In the genomic region with DNA sequence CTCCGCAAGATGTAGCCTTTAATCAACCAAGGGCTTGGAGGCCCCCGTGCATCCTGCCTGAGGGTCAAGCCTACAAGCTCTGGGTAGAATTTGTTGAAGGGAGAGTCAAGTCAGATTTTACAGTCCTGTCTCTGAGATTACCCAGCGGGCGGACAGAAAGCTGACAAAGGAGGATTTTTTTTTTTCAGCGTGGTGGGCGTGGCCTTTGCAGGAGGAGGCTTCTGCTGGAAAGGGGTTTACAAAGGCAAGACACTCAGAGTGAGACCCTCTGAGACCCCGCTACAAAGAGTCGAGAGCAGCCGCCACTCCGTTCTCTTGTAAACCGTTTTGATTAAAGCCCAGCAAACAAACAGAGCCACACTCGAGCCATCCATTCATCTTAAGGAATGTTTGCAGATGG, we compare ENCODE assay signal across 13 mouse cellular contexts.
DNase-seq lines count a peak whose midpoint lies in the region; ATAC-seq and TF ChIP-seq lines count a peak whose summit lies in the region.
"Had no signal": no experiment of that assay in that cellular context is flagged by ENCODE, and none has a peak within 500 bp of the region (broad histone marks: within the 10 kb centered on the region; RNA-seq: fewer than 3 reads in every experiment).

No protein-coding gene starts in this region.

- no peak overlapping the region for H3K9ac ChIP-seq in ES-E14 (ENCODE audit: insufficient read depth, low read depth, low read length, poor library complexity, severe bottlenecking)
- H3K9ac ChIP-seq in hindbrain, embryonic 11.5 days (ENCODE audit: low read depth, low read length): no peak overlapping the region
- H3K9ac ChIP-seq in midbrain, embryonic 12.5 days (replicated peaks): no peak overlapping the region
- H3K9ac ChIP-seq: limb, embryonic 15.5 days had no signal

- H3K27me3 ChIP-seq in hindbrain, embryonic 11.5 days (ENCODE audit: control insufficient read depth, insufficient read depth, low read length): no peaks in the 10 kb centered on the region
- peaks cover 12% of the 10 kb centered on the region for H3K27me3 ChIP-seq in midbrain, embryonic 12.5 days
- H3K27me3 ChIP-seq: limb, embryonic 15.5 days had no signal

- no peak overlapping the region for H3K27ac ChIP-seq in ES-E14 (ENCODE audit: insufficient read depth, low read depth, low read length, poor library complexity, severe bottlenecking)
- H3K27ac ChIP-seq in hindbrain, embryonic 11.5 days (ENCODE audit: low read depth, low read length): no peak overlapping the region
- no peak overlapping the region for H3K27ac ChIP-seq in midbrain, embryonic 12.5 days (replicated peaks)
- H3K27ac ChIP-seq: gastrocnemius, adult 2 months; layer of hippocampus, adult 2 months; limb, embryonic 15.5 days had no signal

- ATAC-seq in hindbrain, embryonic 11.5 days (ENCODE audit: low FRiP score): no peak
- ATAC-seq in midbrain, embryonic 12.5 days (ENCODE audit: low FRiP score, low read depth): peak; percentile 62; the same call in 1 of the 2 replicates

- no peaks in the 10 kb centered on the region for H3K9me3 ChIP-seq in ES-E14 (ENCODE audit: control insufficient read depth, insufficient read depth, low read depth, low read length)
- H3K9me3 ChIP-seq in hindbrain, embryonic 11.5 days (ENCODE audit: control insufficient read depth, low read length): no peaks in the 10 kb centered on the region
- no peaks in the 10 kb centered on the region for H3K9me3 ChIP-seq in midbrain, embryonic 12.5 days
- H3K9me3 ChIP-seq: limb, embryonic 15.5 days had no signal

- H3K4me1 ChIP-seq in ES-E14 (ENCODE audit: control insufficient read depth in 2 of 2, insufficient read depth in 2 of 2, low read length in 2 of 2, poor library complexity in 1 of 2): no peaks in the 10 kb centered on the region
- H3K4me1 ChIP-seq in hindbrain, embryonic 11.5 days (replicated peaks; ENCODE audit: control insufficient read depth, insufficient read depth, low read length): no peaks in the 10 kb centered on the region
- H3K4me1 ChIP-seq in midbrain, embryonic 12.5 days: peaks cover 8% of the 10 kb centered on the region
- H3K4me1 ChIP-seq: limb, embryonic 15.5 days had no signal

- no peak for DNase-seq in ES-E14 (ENCODE audit: low read depth, low spot score)
- DNase-seq in embryo, embryonic 10 days (ENCODE audit: low spot score): peak; percentile 39
- peak; percentile 55 for DNase-seq in hindbrain, embryonic 11.5 days (ENCODE audit: low spot score)
- no peak for DNase-seq in thymus, postnatal 25 days
- DNase-seq in gastrocnemius, postnatal 10 days: no peak
- no peak for DNase-seq in spleen, postnatal 10 days (ENCODE audit: low spot score in 2 of 2)
- no peak for DNase-seq in adrenal gland, adult 2 months
- DNase-seq: gastrocnemius, adult 2 months; lung, postnatal 4 days; thymus, postnatal 36 days had no signal

- 0 out of 2 replicates have a peak overlapping the region, but pooled peaks have one; percentile 15 for H3K4me2 ChIP-seq in hindbrain, embryonic 11.5 days (replicated peaks; ENCODE audit: low read depth, low read length)
- peak overlapping the region; percentile 42 for H3K4me2 ChIP-seq in midbrain, embryonic 12.5 days (replicated peaks)
- H3K4me2 ChIP-seq: limb, embryonic 15.5 days had no signal

- H3K36me3 ChIP-seq in ES-E14 (ENCODE audit: control insufficient read depth, insufficient read depth, low read length, poor library complexity, severe bottlenecking): no peaks in the 10 kb centered on the region
- no peaks in the 10 kb centered on the region for H3K36me3 ChIP-seq in hindbrain, embryonic 11.5 days (ENCODE audit: control insufficient read depth, insufficient read depth, low read length)
- no peaks in the 10 kb centered on the region for H3K36me3 ChIP-seq in midbrain, embryonic 12.5 days
- H3K36me3 ChIP-seq: limb, embryonic 15.5 days had no signal

- 26% methylated on average over 12 of the region's 12 CpGs for WGBS in hindbrain, embryonic 11.5 days
- 10% methylated on average over 12 of the region's 12 CpGs for WGBS in midbrain, embryonic 12.5 days

- no peak overlapping the region for H3K4me3 ChIP-seq in ES-E14 (ENCODE audit: insufficient read depth in 1 of 2, low read depth in 1 of 2, low read length in 2 of 2, poor library complexity in 1 of 2, severe bottlenecking in 1 of 2)
- H3K4me3 ChIP-seq in hindbrain, embryonic 11.5 days (ENCODE audit: low read depth, low read length): no peak overlapping the region
- H3K4me3 ChIP-seq in midbrain, embryonic 12.5 days: 0 out of 2 replicates have a peak overlapping the region, but pooled peaks have one; percentile 3
- H3K4me3 ChIP-seq: gastrocnemius, adult 2 months; layer of hippocampus, adult 2 months; limb, embryonic 15.5 days had no signal

- in situ Hi-C loops in ES-E14 (cut with MboI; ENCODE audit: low sequenced_read_pairs in 2 of 2, unreplicated experiment in 2 of 2): no loop called here

TF ChIP-seq in ES-E14, 5 proteins besides CTCF, POLR2A, EP300 and RAD21:
- TF ChIP-seq ZNF384 (IDR thresholded peaks at IDR 0.05; ENCODE audit: low read depth, low read length) (0 out of 2 replicates have a peak, but pooled peaks have one; percentile 31), HCFC1 (IDR thresholded peaks at IDR 0.05; ENCODE audit: borderline replicate concordance, insufficient read depth, low read length) (no peak)

Comparison
In these comparisons a context has a peak if more than half of its experiments do, and no peak if none do; other contexts are left out.
1. DNase-seq: peak in embryo, embryonic 10 days (single experiment) and hindbrain, embryonic 11.5 days (single experiment); none in ES-E14 (single experiment), thymus, postnatal 25 days (single experiment), gastrocnemius, postnatal 10 days (single experiment), spleen, postnatal 10 days (0 of 2) and adrenal gland, adult 2 months (single experiment).